Mouse (Mus musculus) limb, embryonic 15.5 days (tissue): ENCODE measurements around the gene Ghr. TPM values are rescaled to one million over a fixed set of nuclear protein-coding genes. Genes with fewer than 3 reads are reported as not detected.
A peak's percentile ranks its signal among the peaks of the same experiment; 100 is the strongest.

Source experiments
- ATAC-seq: fragments of 200-750 bp; cut with Nextera tagmentation; 2 replicates; pipeline ENCODE4 v1.8.0; 2017; ENCODE audit warnings: low read depth, moderate TSS enrichment; ENCODE audit not compliant: insufficient number of reproducible peaks, low FRiP score, low TSS enrichment
- H3K27ac ChIP-seq: fragments of 300-500 bp; sonication (generic); 2 replicates; pipeline ENCODE4 v1.5.1; 2015; ENCODE audit warnings: moderate library complexity, mild to moderate bottlenecking, inconsistent platforms
- H3K27me3 ChIP-seq: fragments of 300-500 bp; sonication (generic); 2 replicates; pipeline ENCODE4 v1.6.1; 2015; ENCODE audit warnings: inconsistent platforms
- H3K36me3 ChIP-seq: fragments of 300-500 bp; sonication (generic); 2 replicates; pipeline ENCODE4 v1.6.1; 2015; ENCODE audit warnings: inconsistent platforms
- H3K4me1 ChIP-seq: fragments of 300-500 bp; sonication (generic); 2 replicates; pipeline ENCODE4 v1.6.1; 2015; ENCODE audit warnings: inconsistent platforms
- H3K4me2 ChIP-seq: fragments of 300-500 bp; sonication (generic); 2 replicates; pipeline ENCODE4 v1.6.1; 2015; ENCODE audit warnings: mild to moderate bottlenecking, inconsistent platforms
- H3K4me3 ChIP-seq: fragments of 300-500 bp; sonication (generic); 2 replicates; pipeline ENCODE4 v1.5.1; 2015; ENCODE audit warnings: mild to moderate bottlenecking, inconsistent platforms
- H3K9ac ChIP-seq: fragments of 300-500 bp; sonication (generic); 2 replicates; pipeline ENCODE4 v1.6.1; 2015; ENCODE audit warnings: inconsistent platforms
- H3K9me3 ChIP-seq: fragments of 300-500 bp; sonication (generic); 2 replicates; pipeline ENCODE4 v1.6.1; 2016; ENCODE audit warnings: inconsistent platforms
- WGBS: fragments of 180-500 bp; shearing (Covaris S2); methylation state at CpG from one replicate; pipeline ENCODE4 v1.1.7; 2015; 5-methylcytosine and 5-hydroxymethylcytosine counted together
- polyA plus RNA-seq: library from polyadenylated mRNA; unstranded; fragments of >200 nt; fragmentation: Nextera tagmentation; extraction: Ambion mirVana; gene quantifications from 2 replicates; pipeline ENCODE4 v1.2.1, GENCODE M21; 2015

The Ghr gene
- polyA plus RNA-seq, 1 experiment from 2014 or later = 83.3 TPM

GRCm38 (mm10) chr15:3408478-3408877 lies 174.8 kb downstream of the Ghr start:
- Histone ChIP-seq H3K36me3 (no peaks in the 10 kb centered on the region), H3K27me3 (no peaks in the 10 kb centered on the region), H3K27ac (no peak overlapping the region), H3K4me2 (no peak overlapping the region), H3K9me3 (no peaks in the 10 kb centered on the region), H3K4me3 (no peak overlapping the region), H3K9ac (no peak overlapping the region), H3K4me1 (no peaks in the 10 kb centered on the region)
- ATAC-seq = no peak
- 63% methylated on average over 4 of the region's 4 CpGs for WGBS

DNA sequence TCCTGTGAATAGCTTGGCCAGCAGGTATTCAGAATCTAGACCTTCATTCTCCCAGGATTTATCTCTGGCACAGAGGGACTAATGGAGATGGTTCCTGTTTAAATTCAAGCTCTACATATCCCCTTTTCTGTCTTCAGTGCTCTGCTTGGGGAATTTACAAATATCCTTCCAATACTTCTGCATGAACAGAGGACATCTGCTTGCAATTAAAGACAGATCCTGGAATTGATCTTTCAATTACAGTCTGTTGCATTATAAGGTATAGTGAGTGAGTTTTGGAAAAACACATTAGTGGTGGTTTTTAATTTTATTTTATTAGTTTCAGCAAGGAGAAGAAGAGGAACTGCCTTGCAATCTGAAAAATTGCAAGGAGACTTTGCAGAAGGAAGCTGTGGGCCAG lies 184.1 kb downstream of the Ghr start:
- Histone ChIP-seq H3K27ac (peak overlapping the region; percentile 65), H3K4me1 (peaks cover 11% of the 10 kb centered on the region)
- no peak for ATAC-seq

DNA sequence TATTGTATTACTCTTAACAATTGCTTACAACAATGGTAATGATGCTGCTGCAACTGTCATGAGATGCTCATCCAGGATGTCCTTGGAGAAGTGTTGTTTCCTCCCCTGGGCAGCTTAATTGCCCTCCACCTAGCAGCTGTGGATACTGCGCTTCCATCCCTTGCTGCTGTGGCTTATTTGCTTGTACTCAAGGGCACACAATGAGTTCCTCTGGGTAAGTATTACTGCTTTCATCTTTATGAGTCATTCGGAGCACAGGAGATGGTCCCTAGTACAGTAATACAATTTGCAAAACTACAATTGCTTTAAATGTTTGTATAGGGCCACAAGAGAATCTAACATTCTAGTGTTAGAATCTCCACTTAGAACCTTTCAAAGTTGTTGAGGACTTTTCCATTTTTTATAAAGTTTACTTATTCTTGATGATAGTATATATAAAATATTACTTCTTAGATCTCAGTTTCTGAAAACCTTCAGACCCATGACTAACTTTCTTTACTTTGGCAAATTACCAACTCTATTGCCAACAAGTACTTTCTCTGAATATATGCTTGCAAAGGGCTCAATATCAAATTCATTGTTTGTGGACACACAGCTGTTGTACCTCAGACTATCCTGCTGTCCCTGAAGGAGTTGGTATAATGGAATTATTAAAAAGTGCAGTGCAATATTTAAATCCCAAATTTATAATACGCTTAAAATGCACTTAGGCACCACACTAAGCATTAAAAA lies 185.8 kb downstream of the Ghr start:
- Histone ChIP-seq H3K4me1 (peaks cover 11% of the 10 kb centered on the region), H3K9ac (no peak overlapping the region), H3K27me3 (no peaks in the 10 kb centered on the region), H3K9me3 (no peaks in the 10 kb centered on the region), H3K27ac (no peak overlapping the region), H3K36me3 (no peaks in the 10 kb centered on the region), H3K4me3 (no peak overlapping the region), H3K4me2 (no peak overlapping the region)
- ATAC-seq = no peak
- 72% methylated on average over 3 of the region's 3 CpGs for WGBS

More for the DNA sequence above, 184.1 kb downstream of the Ghr start:
- Histone ChIP-seq H3K9ac (no peak overlapping the region), H3K9me3 (no peaks in the 10 kb centered on the region), H3K36me3 (no peaks in the 10 kb centered on the region), H3K27me3 (no peaks in the 10 kb centered on the region), H3K4me3 (no peak overlapping the region), H3K4me2 (no peak overlapping the region)

DNA sequence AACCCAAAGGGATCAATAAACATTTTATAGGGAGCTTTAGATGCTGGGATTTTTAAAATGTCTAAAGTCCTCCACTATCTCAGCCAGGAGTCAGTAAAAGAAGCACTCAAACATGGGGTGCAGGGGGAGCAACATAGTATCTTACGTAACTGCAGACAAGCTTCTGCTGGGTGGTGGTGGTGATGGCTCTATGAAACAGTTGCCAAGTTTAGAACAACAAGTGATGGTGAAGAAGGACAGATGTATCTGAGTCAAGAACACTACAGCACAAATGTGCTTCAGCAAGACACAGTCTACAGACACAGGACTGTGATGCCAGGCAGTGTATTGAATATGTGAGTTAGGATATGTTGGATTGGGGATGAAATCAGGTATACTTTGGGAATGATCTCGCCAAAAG lies 187.1 kb downstream of the Ghr start:
- no peak overlapping the region for H3K4me3 ChIP-seq
- H3K36me3 ChIP-seq = no peaks in the 10 kb centered on the region
- H3K27me3 ChIP-seq = no peaks in the 10 kb centered on the region
- H3K9ac ChIP-seq = no peak overlapping the region
- H3K4me1 ChIP-seq = peaks cover 9% of the 10 kb centered on the region
- no peak overlapping the region for H3K4me2 ChIP-seq
- H3K9me3 ChIP-seq = no peaks in the 10 kb centered on the region
- WGBS = 70% methylated on average over 2 of the region's 2 CpGs
- no peak overlapping the region for H3K27ac ChIP-seq
- ATAC-seq = no peak

DNA sequence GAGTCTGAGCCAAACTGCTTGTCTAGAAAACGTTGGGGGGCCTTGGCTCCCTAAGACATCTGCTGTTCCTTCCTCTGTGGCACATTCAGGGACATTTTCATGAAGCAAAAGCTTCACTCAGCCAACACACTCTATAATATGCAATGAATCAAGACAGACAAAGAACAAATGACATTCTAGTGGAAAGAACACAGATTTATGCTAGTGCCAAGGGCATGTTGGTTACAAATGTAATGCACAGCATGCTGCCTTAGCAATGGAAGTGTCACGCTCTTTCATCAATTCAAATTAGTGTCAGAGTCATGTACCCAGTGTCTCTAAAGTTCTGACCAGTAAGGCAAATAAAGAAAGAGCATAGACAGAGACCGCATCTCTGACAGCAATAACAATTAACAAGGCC lies 187.6 kb downstream of the Ghr start:
- whole genome bisulfite sequencing = 38% methylated on average over 3 of the region's 3 CpGs
- no peak for ATAC-seq
- H3K4me3 ChIP-seq = no peak overlapping the region

GRCm38 (mm10) chr15:3390722-3391121 lies 192.6 kb downstream of the Ghr start:
- Histone ChIP-seq H3K4me2 (no peak overlapping the region), H3K36me3 (no peaks in the 10 kb centered on the region), H3K4me1 (peaks cover 8% of the 10 kb centered on the region; the same call in 1 of the 2 replicates), H3K27ac (no peak overlapping the region), H3K4me3 (no peak overlapping the region), H3K9ac (no peak overlapping the region), H3K27me3 (no peaks in the 10 kb centered on the region), H3K9me3 (no peaks in the 10 kb centered on the region)
- no peak for ATAC-seq

More for the DNA sequence above, 187.6 kb downstream of the Ghr start:
- H3K4me1 ChIP-seq = peaks cover 9% of the 10 kb centered on the region
- H3K27me3 ChIP-seq = no peaks in the 10 kb centered on the region
- H3K36me3 ChIP-seq = no peaks in the 10 kb centered on the region
- H3K4me2 ChIP-seq = no peak overlapping the region
- no peak overlapping the region for H3K9ac ChIP-seq
- H3K27ac ChIP-seq = no peak overlapping the region
- H3K9me3 ChIP-seq = no peaks in the 10 kb centered on the region

- no peaks in the 10 kb centered on the region for H3K36me3 ChIP-seq
- H3K9ac ChIP-seq = no peak overlapping the region
- no peak overlapping the region for H3K4me2 ChIP-seq
- no peak overlapping the region for H3K4me3 ChIP-seq
- H3K4me1 ChIP-seq = peaks cover 6% of the 10 kb centered on the region; the same call in 1 of the 2 replicates
- no peaks in the 10 kb centered on the region for H3K27me3 ChIP-seq
- no peaks in the 10 kb centered on the region for H3K9me3 ChIP-seq
- H3K27ac ChIP-seq = peak overlapping the region; percentile 68
- no peak for ATAC-seq
Observed at GRCm38 (mm10) chr15:3389011-3389410, 194.3 kb downstream of the Ghr start.

GRCm38 (mm10) chr15:3388485-3388884 lies 194.8 kb downstream of the Ghr start:
- no peaks in the 10 kb centered on the region for H3K27me3 ChIP-seq
- H3K9ac ChIP-seq = no peak overlapping the region
- no peak for ATAC-seq
- no peaks in the 10 kb centered on the region for H3K36me3 ChIP-seq
- 24% methylated on average over 2 of the region's 2 CpGs for WGBS
- H3K4me3 ChIP-seq = no peak overlapping the region
- no peaks in the 10 kb centered on the region for H3K9me3 ChIP-seq
- H3K4me2 ChIP-seq = no peak overlapping the region
- peaks cover 6% of the 10 kb centered on the region; the same call in 1 of the 2 replicates for H3K4me1 ChIP-seq
- 0 out of 2 replicates have a peak overlapping the region, but pooled peaks have one; percentile 68 for H3K27ac ChIP-seq

DNA sequence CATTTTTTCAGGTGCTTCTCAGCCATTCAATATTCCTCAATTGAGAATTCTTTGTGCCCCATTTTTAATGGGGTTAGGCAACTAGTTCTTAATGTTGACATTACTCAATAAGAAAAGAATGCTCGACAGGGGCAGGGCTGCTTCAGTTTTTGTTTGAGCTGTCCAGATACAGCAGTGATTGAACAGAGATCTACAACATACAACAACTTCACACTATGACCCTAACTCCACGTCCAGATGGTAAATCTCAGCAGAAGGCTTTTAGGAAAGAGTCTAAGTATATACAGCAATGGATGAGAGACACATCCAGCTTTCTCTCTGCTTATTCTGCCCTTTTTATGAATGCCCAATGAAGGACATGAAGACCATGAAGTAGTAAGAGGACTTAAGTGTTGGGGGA lies 199.5 kb downstream of the Ghr start:
- ATAC-seq = no peak
- H3K4me3 ChIP-seq = no peak overlapping the region
- no peaks in the 10 kb centered on the region for H3K36me3 ChIP-seq
- no peaks in the 10 kb centered on the region for H3K27me3 ChIP-seq
- H3K9me3 ChIP-seq = no peaks in the 10 kb centered on the region
- no peak overlapping the region for H3K9ac ChIP-seq
- 57% methylated on average over 2 of the region's 2 CpGs for WGBS
- H3K4me1 ChIP-seq = no peaks in the 10 kb centered on the region
- H3K4me2 ChIP-seq = no peak overlapping the region
- no peak overlapping the region for H3K27ac ChIP-seq

DNA sequence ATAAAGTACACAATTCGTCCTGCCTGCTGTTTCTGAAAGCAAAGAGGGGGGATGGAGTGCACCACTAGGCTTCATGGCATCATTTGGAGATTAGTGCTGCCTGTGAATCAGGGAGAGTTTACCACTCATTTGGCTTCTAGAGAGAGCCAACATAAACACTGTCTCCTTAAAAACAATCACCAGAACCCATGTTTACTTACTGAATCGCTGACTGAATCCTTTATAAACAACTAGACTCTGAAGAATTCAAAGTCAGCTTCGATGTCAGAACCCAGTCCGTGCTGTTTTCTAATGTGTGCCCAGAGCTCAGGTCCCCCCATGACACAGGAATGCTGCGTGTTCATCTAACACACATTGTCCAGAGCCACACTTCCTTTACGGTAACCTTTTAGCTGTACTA lies 201.9 kb downstream of the Ghr start:
- H3K4me2 ChIP-seq = no peak overlapping the region
- ATAC-seq = no peak
- no peak overlapping the region for H3K27ac ChIP-seq
- 63% methylated on average over 6 of the region's 6 CpGs for WGBS
- no peaks in the 10 kb centered on the region for H3K27me3 ChIP-seq
- no peak overlapping the region for H3K4me3 ChIP-seq
- no peaks in the 10 kb centered on the region for H3K4me1 ChIP-seq
- H3K9ac ChIP-seq = no peak overlapping the region
- no peaks in the 10 kb centered on the region for H3K9me3 ChIP-seq
- H3K36me3 ChIP-seq = no peaks in the 10 kb centered on the region

DNA sequence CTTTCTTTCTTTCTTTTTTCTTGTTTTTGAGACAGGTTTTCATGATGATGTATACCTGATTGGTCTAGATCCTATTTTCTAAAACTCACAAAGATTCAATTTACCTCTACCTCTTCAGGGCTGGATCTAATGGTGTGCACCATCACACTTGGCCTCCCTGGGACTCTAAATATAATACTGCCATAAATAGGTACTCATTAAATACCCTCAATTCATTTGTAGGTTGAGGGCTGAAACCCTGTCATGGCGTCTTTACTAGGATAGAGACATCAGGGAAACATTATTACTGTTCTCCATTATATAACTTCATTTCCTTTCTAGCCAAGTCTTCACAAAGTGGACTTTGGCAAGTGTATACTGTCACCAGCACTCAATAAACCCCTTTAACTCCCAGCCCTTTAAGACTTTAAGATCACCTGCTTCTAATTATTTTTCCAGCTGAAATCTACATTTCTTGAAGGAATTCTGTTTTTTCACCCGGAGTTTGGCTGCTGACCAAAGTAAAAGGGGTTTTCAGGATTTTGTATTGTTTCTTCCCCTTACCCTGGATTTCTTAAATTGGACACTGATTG lies 214.9 kb downstream of the Ghr start:
- WGBS = 24% methylated on average over 2 of the region's 2 CpGs
- H3K4me3 ChIP-seq = no peak overlapping the region
- H3K27ac ChIP-seq = 0 out of 2 replicates have a peak overlapping the region, but pooled peaks have one; percentile 54
- ATAC-seq = peak; percentile 74
- H3K27me3 ChIP-seq = no peaks in the 10 kb centered on the region
- H3K4me1 ChIP-seq = no peaks in the 10 kb centered on the region
- H3K9me3 ChIP-seq = peaks cover 4% of the 10 kb centered on the region; the same call in 1 of the 2 replicates
- H3K36me3 ChIP-seq = no peaks in the 10 kb centered on the region
- H3K4me2 ChIP-seq = no peak overlapping the region
- H3K9ac ChIP-seq = no peak overlapping the region

DNA sequence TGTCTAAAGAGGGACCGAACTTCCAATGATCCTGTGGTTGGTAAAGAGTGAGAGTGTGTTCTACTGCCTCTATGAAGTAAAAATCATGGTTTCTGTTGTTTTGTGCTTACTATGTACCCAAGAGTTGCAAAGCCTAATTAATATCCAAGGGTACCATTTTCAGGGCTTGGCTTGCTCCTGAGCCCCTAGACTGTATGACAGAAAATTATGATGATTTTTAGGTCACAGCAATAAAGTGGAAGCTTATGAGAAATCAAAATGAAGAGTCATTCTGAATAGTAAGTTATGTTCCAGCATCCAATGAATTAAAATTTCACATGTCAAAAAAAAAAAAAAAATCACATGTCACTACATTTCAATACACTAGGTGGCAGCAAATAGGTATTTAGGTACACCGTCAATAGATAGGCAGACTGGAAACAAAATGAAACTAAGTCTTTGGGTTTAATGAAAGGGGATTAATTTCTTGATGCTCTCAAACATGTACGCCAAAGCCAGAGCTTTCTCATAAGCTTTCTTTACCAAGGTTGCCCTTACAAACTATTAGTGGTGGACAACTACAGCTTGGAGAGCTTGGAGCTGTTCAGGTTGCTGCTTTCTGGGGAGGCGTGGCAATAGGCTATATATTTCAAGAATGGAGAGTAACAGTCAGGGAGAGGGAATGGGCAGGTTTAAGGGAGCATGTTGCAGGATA lies 227.1 kb downstream of the Ghr start:
- Histone ChIP-seq H3K4me1 (no peaks in the 10 kb centered on the region), H3K27ac (no peak overlapping the region), H3K9me3 (no peaks in the 10 kb centered on the region), H3K9ac (no peak overlapping the region), H3K27me3 (no peaks in the 10 kb centered on the region), H3K4me3 (peak overlapping the region; percentile 13; the same call in 1 of the 2 replicates), H3K4me2 (peak overlapping the region; percentile 25; the same call in 1 of the 2 replicates), H3K36me3 (no peaks in the 10 kb centered on the region)
- no peak for ATAC-seq
- WGBS = 46% methylated on average over 4 of the region's 4 CpGs
